Mouse (Mus musculus) cerebral cortex, adult 2 months (tissue): ENCODE results near the gene Haus2.

ENCODE experiments used
- whole genome bisulfite sequencing: fragments of 180-500 bp; shearing (Covaris S2); methylation state at CpG from one replicate; pipeline ENCODE4 v1.1.7; 2018; 5-methylcytosine and 5-hydroxymethylcytosine counted together

Gene Haus2

GRCm38 (mm10) chr2:120670253-120670652, 61.1 kb downstream of the Haus2 start:
- 53% methylated on average over 2 of the region's 2 CpGs for WGBS
